Mouse (Mus musculus): Measurements from ENCODE around the gene Slc13a1.
"Not testable (repeated sequence)": the region's sequence is repeated elsewhere in the genome, so short reads cannot be mapped to it uniquely, and the experiment has no call there.

The Slc13a1 gene

GRCm38 (mm10) chr6:24167734-24168327 is at the start of gene Slc13a1:
Gene Slc13a1, minus strand, starts transcription at chr6:24168092.
- TF ChIP-seq NANOG (IDR thresholded peaks at IDR 0.05; ENCODE audit: borderline replicate concordance, low read length) (no peak), POU5F1 (IDR thresholded peaks at IDR 0.05; ENCODE audit: borderline replicate concordance, low read length) (no peak), CTCF (conservative IDR thresholded peaks at IDR 0.05; ENCODE audit: low read length) (no peak)
- Histone ChIP-seq H3K4me3 (replicated peaks; ENCODE audit: low read length) (no peak within 1 kb of the TSS), H3K9me3 (ENCODE audit: low read length) (no peaks in the 10 kb centered on the region), H3K4me1 (replicated peaks; ENCODE audit: low read depth, low read length) (no peaks in the 10 kb centered on the region), H3K36me3 (ENCODE audit: insufficient read depth, low read length) (no peaks in the 10 kb centered on the region), H3K27me3 (ENCODE audit: insufficient read depth, low read length) (no peaks in the 10 kb centered on the region)

GRCm38 (mm10) chr6:24207866-24208265 is 40.0 kb upstream of the Slc13a1 start:
- TF ChIP-seq CTCF (conservative IDR thresholded peaks at IDR 0.05; ENCODE audit: low read length) (no peak), POU5F1 (IDR thresholded peaks at IDR 0.05; ENCODE audit: borderline replicate concordance, low read length) (no peak), NANOG (IDR thresholded peaks at IDR 0.05; ENCODE audit: borderline replicate concordance, low read length) (no peak)
- no peaks in the 10 kb centered on the region; the same call in 1 of the 2 replicates for H3K9me3 ChIP-seq (ENCODE audit: low read length)
- H3K27me3 ChIP-seq (ENCODE audit: insufficient read depth, low read length): no peaks in the 10 kb centered on the region
- H3K36me3 ChIP-seq (ENCODE audit: insufficient read depth, low read length): no peaks in the 10 kb centered on the region
- H3K4me1 ChIP-seq (replicated peaks; ENCODE audit: low read depth, low read length): no peaks in the 10 kb centered on the region
- H3K4me3 ChIP-seq (replicated peaks; ENCODE audit: low read length): no peak overlapping the region

GRCm38 (mm10) chr6:24202226-24202625 is 34.3 kb upstream of the Slc13a1 start:
- Histone ChIP-seq H3K4me1 (replicated peaks; ENCODE audit: low read depth, low read length) (peaks cover 5% of the 10 kb centered on the region), H3K4me3 (replicated peaks; ENCODE audit: low read length) (no peak overlapping the region), H3K9me3 (ENCODE audit: low read length) (peaks cover 16% of the 10 kb centered on the region), H3K36me3 (ENCODE audit: insufficient read depth, low read length) (no peaks in the 10 kb centered on the region), H3K27me3 (ENCODE audit: insufficient read depth, low read length) (no peaks in the 10 kb centered on the region)
- TF ChIP-seq CTCF (conservative IDR thresholded peaks at IDR 0.05; ENCODE audit: low read length) (no peak), NANOG (IDR thresholded peaks at IDR 0.05; ENCODE audit: borderline replicate concordance, low read length) (no peak), POU5F1 (IDR thresholded peaks at IDR 0.05; ENCODE audit: borderline replicate concordance, low read length) (no peak)

- no peaks in the 10 kb centered on the region for H3K36me3 ChIP-seq (ENCODE audit: insufficient read depth, low read length)
- H3K9me3 ChIP-seq (ENCODE audit: low read length): peaks cover 24% of the 10 kb centered on the region
- H3K27me3 ChIP-seq (ENCODE audit: insufficient read depth, low read length): no peaks in the 10 kb centered on the region
- peaks cover 5% of the 10 kb centered on the region for H3K4me1 ChIP-seq (replicated peaks; ENCODE audit: low read depth, low read length)
- H3K4me3 ChIP-seq (replicated peaks; ENCODE audit: low read length): no peak overlapping the region
- TF ChIP-seq CTCF (conservative IDR thresholded peaks at IDR 0.05; ENCODE audit: low read length) (no peak), POU5F1 (IDR thresholded peaks at IDR 0.05; ENCODE audit: borderline replicate concordance, low read length) (no peak), NANOG (IDR thresholded peaks at IDR 0.05; ENCODE audit: borderline replicate concordance, low read length) (no peak)
These were observed 33.0 kb upstream of the Slc13a1 start for GRCm38 (mm10) chr6:24200644-24201484.

GRCm38 (mm10) chr6:24197501-24198195 is 29.8 kb upstream of the Slc13a1 start:
- not testable (repeated sequence) for H3K27me3 ChIP-seq (ENCODE audit: insufficient read depth, low read length); H3K4me3 ChIP-seq (replicated peaks; ENCODE audit: low read length); H3K36me3 ChIP-seq (ENCODE audit: insufficient read depth, low read length); H3K4me1 ChIP-seq (replicated peaks; ENCODE audit: low read depth, low read length)
- peaks cover 24% of the 10 kb centered on the region for H3K9me3 ChIP-seq (ENCODE audit: low read length)

- H3K27me3 ChIP-seq (ENCODE audit: insufficient read depth, low read length); H3K36me3 ChIP-seq (ENCODE audit: insufficient read depth, low read length); H3K4me3 ChIP-seq (replicated peaks; ENCODE audit: low read length); H3K4me1 ChIP-seq (replicated peaks; ENCODE audit: low read depth, low read length): not testable (repeated sequence)
- peaks cover 24% of the 10 kb centered on the region for H3K9me3 ChIP-seq (ENCODE audit: low read length)
These were observed 28.5 kb upstream of the Slc13a1 start for GRCm38 (mm10) chr6:24196406-24196805.

GRCm38 (mm10) chr6:24183439-24183838 is 15.5 kb upstream of the Slc13a1 start:
- no peaks in the 10 kb centered on the region for H3K9me3 ChIP-seq (ENCODE audit: low read length)
- no peaks in the 10 kb centered on the region for H3K36me3 ChIP-seq (ENCODE audit: insufficient read depth, low read length)
- TF ChIP-seq POU5F1 (IDR thresholded peaks at IDR 0.05; ENCODE audit: borderline replicate concordance, low read length): no peak
- no peak for TF ChIP-seq CTCF (conservative IDR thresholded peaks at IDR 0.05; ENCODE audit: low read length)
- no peak for TF ChIP-seq NANOG (IDR thresholded peaks at IDR 0.05; ENCODE audit: borderline replicate concordance, low read length)
- H3K27me3 ChIP-seq (ENCODE audit: insufficient read depth, low read length): no peaks in the 10 kb centered on the region
- H3K4me1 ChIP-seq (replicated peaks; ENCODE audit: low read depth, low read length): 0 out of 2 replicates have a peak, but pooled peaks cover 3% of the 10 kb centered on the region
- H3K4me3 ChIP-seq (replicated peaks; ENCODE audit: low read length): no peak overlapping the region

GRCm38 (mm10) chr6:24175393-24175792 is 7.5 kb upstream of the Slc13a1 start:
- Histone ChIP-seq H3K27me3 (ENCODE audit: insufficient read depth, low read length) (no peaks in the 10 kb centered on the region), H3K4me1 (replicated peaks; ENCODE audit: low read depth, low read length) (0 out of 2 replicates have a peak, but pooled peaks cover 3% of the 10 kb centered on the region), H3K9me3 (ENCODE audit: low read length) (no peaks in the 10 kb centered on the region), H3K4me3 (replicated peaks; ENCODE audit: low read length) (no peak overlapping the region), H3K36me3 (ENCODE audit: insufficient read depth, low read length) (no peaks in the 10 kb centered on the region)
- no peak for TF ChIP-seq POU5F1 (IDR thresholded peaks at IDR 0.05; ENCODE audit: borderline replicate concordance, low read length)
- TF ChIP-seq NANOG (IDR thresholded peaks at IDR 0.05; ENCODE audit: borderline replicate concordance, low read length): no peak
- no peak for TF ChIP-seq CTCF (conservative IDR thresholded peaks at IDR 0.05; ENCODE audit: low read length)

Data from E14TG2a.4 (cell line).